Mouse (Mus musculus): ENCODE results near the gene Dcn.
A peak's percentile ranks its signal among the peaks of the same experiment; 100 is the strongest.

Dcn gene

GRCm38 (mm10) chr10:97547740-97548139 is 68.3 kb downstream of the Dcn start:
- no peak for DNase-seq (ENCODE audit: low read depth, low spot score)

- no peak for DNase-seq (ENCODE audit: low read depth, low spot score)
Observed at GRCm38 (mm10) chr10:97564957-97565856, 85.8 kb downstream of the Dcn start, which contains the start of gene Lum. Gene Lum (plus strand): TSS chr10:97565128.

- peak; percentile 9 for DNase-seq (ENCODE audit: low read depth, low spot score)
Observed at GRCm38 (mm10) chr10:97567489-97568135, 88.2 kb downstream of the Dcn start.
